ENCODE assay signal across 17 mouse cellular contexts in genomic region chr5:99378437-99379226, GRCm38 (mm10).
DNase-seq lines count a peak whose midpoint lies in the region; ATAC-seq lines count a peak whose summit lies in the region.
"Had no signal": no experiment of that assay in that cellular context is flagged by ENCODE, and none has a peak within 500 bp of the region (broad histone marks: within the 10 kb centered on the region; RNA-seq: fewer than 3 reads in every experiment).

No protein-coding gene starts in this region.

- no peak overlapping the region for H3K4me2 ChIP-seq in hindbrain, embryonic 13.5 days
- no peak overlapping the region for H3K4me2 ChIP-seq in hindbrain, embryonic 11.5 days (replicated peaks; ENCODE audit: low read depth, low read length)
- no peak overlapping the region for H3K4me2 ChIP-seq in kidney, embryonic 15.5 days
- H3K4me2 ChIP-seq: liver, embryonic 13.5 days had no signal

- DNase-seq in hindbrain, embryonic 11.5 days (ENCODE audit: low spot score) = no peak
- peak; percentile 40 for DNase-seq in retina, embryonic 14.5 days (ENCODE audit: low spot score)
- no peak for DNase-seq in retina, postnatal 1 day
- peak; percentile 69 for DNase-seq in forelimb bud, embryonic 11.5 days (ENCODE audit: low read depth, low spot score)
- DNase-seq in cerebellum, postnatal 14 days = no peak
- DNase-seq: adrenal gland, postnatal 25 days; cerebellum, postnatal 36 days; kidney, adult 8-10 months; layer of hippocampus, postnatal 36 days; liver, embryonic 13.5 days; lung, postnatal 10 days; right cerebral cortex, postnatal 25 days had no signal

- no peak overlapping the region for H3K9ac ChIP-seq in hindbrain, embryonic 13.5 days
- no peak overlapping the region for H3K9ac ChIP-seq in hindbrain, embryonic 11.5 days (ENCODE audit: low read depth, low read length)
- no peak overlapping the region for H3K9ac ChIP-seq in kidney, embryonic 15.5 days
- H3K9ac ChIP-seq: liver, embryonic 13.5 days had no signal

- ATAC-seq in hindbrain, embryonic 13.5 days (ENCODE audit: low FRiP score) = peak; percentile 52; the same call in 1 of the 2 replicates
- no peak for ATAC-seq in hindbrain, embryonic 11.5 days (ENCODE audit: low FRiP score)
- no peak for ATAC-seq in kidney, embryonic 15.5 days (replicated peaks; ENCODE audit: low FRiP score)

- no peak overlapping the region for H3K4me3 ChIP-seq in hindbrain, embryonic 13.5 days
- H3K4me3 ChIP-seq in hindbrain, embryonic 11.5 days (ENCODE audit: low read depth, low read length) = no peak overlapping the region
- H3K4me3 ChIP-seq in kidney, embryonic 15.5 days (replicated peaks) = no peak overlapping the region
- H3K4me3 ChIP-seq: heart, embryonic 13.5 days; liver, embryonic 13.5 days; megakaryocyte, embryonic 14.5 days had no signal

- H3K36me3 ChIP-seq in hindbrain, embryonic 13.5 days = no peaks in the 10 kb centered on the region
- H3K36me3 ChIP-seq in hindbrain, embryonic 11.5 days (ENCODE audit: control insufficient read depth, insufficient read depth, low read length) = no peaks in the 10 kb centered on the region
- H3K36me3 ChIP-seq in kidney, embryonic 15.5 days = no peaks in the 10 kb centered on the region
- H3K36me3 ChIP-seq: G1E; heart, embryonic 13.5 days; liver, embryonic 13.5 days had no signal

- H3K27me3 ChIP-seq in hindbrain, embryonic 13.5 days = peaks cover 15% of the 10 kb centered on the region
- peaks cover 2% of the 10 kb centered on the region for H3K27me3 ChIP-seq in hindbrain, embryonic 11.5 days (ENCODE audit: control insufficient read depth, insufficient read depth, low read length)
- H3K27me3 ChIP-seq in kidney, embryonic 15.5 days = peaks cover 22% of the 10 kb centered on the region
- H3K27me3 ChIP-seq: heart, embryonic 13.5 days; liver, embryonic 13.5 days had no signal

- H3K9me3 ChIP-seq in hindbrain, embryonic 13.5 days = no peaks in the 10 kb centered on the region
- H3K9me3 ChIP-seq in hindbrain, embryonic 11.5 days (ENCODE audit: control insufficient read depth, low read length) = no peaks in the 10 kb centered on the region
- no peaks in the 10 kb centered on the region for H3K9me3 ChIP-seq in kidney, embryonic 15.5 days (replicated peaks)
- H3K9me3 ChIP-seq: heart, embryonic 13.5 days; liver, embryonic 13.5 days; megakaryocyte, embryonic 14.5 days had no signal

- WGBS in hindbrain, embryonic 13.5 days = 68% methylated on average over 11 of the region's 11 CpGs
- 70% methylated on average over 11 of the region's 11 CpGs for WGBS in hindbrain, embryonic 11.5 days
- 61% methylated on average over 11 of the region's 11 CpGs for WGBS in kidney, embryonic 15.5 days

- H3K4me1 ChIP-seq in hindbrain, embryonic 13.5 days (replicated peaks) = peaks cover 36% of the 10 kb centered on the region
- no peaks in the 10 kb centered on the region for H3K4me1 ChIP-seq in hindbrain, embryonic 11.5 days (replicated peaks; ENCODE audit: control insufficient read depth, insufficient read depth, low read length)
- peaks cover 25% of the 10 kb centered on the region for H3K4me1 ChIP-seq in kidney, embryonic 15.5 days

- peak overlapping the region; percentile 25; the same call in 1 of the 2 replicates for H3K27ac ChIP-seq in hindbrain, embryonic 13.5 days
- no peak overlapping the region for H3K27ac ChIP-seq in hindbrain, embryonic 11.5 days (ENCODE audit: low read depth, low read length)
- no peak overlapping the region for H3K27ac ChIP-seq in kidney, embryonic 15.5 days
- H3K27ac ChIP-seq: liver, embryonic 13.5 days had no signal

Comparison
In these comparisons a context has a peak if more than half of its experiments do, and no peak if none do; other contexts are left out.
1. DNase-seq: peak in retina, embryonic 14.5 days (single experiment) and forelimb bud, embryonic 11.5 days (single experiment); none in hindbrain, embryonic 11.5 days (single experiment), retina, postnatal 1 day (single experiment) and cerebellum, postnatal 14 days (0 of 2).